Mouse (Mus musculus) adrenal gland, postnatal 14 days (tissue): ENCODE measurements at regions not wholly inside any gene's neighbourhood (a gene's known extent, or its start where the extent isn't known, plus 50 kb on each side); places are given as distances from the start of the nearest gene placed in this dataset.

ENCODE experiments used
- DNase-seq: peaks from one replicate; pipeline ENCODE4 v3.0.0; 2021; ENCODE audit warnings: mixed read lengths

GRCm38 (mm10) chr13:90493696-90494095, 404.3 kb upstream of the Xrcc4 start:
- no peak for DNase-seq

DNA sequence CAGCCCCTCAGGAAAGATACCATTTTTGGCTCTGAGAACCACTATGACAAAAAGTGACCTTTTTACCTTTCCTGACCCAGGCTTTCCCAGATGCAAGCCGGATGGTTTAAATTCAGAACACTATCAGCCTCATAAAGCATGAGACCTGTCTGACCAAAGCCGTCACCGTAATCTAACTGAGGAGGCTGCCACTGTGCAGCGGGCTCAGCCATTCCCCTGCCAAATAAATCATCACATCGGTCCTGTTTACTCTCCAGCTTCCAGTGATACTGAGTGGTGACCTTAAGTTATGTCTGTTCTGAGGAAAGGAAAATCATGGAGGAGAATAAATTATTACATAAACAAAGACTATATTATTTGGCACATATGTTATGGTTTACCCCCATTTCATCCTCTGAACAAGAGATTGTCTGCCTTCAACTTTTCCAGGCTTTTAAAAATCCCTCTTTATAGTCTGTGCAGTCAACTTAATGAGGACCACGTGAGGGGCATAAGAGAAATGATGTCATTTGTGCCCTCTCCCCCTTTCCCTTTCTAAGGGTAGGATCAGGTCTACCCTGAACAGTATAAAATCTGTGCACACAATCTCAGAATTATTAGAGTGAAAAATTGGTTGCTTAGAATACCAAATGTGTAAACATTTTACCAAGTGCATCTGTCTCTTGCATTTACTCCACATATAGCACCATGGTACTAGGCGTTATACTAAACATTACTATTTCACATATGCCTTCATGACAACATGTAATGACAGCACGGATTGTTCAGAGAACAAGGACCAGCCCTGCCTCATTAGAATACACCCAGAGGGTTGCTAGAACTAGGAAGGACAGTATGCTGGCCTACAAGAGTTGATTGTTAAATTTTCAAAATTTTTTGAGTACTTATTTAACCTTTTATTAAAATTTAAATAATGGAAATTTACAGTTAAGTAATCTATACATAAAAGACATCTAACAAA, 401.9 kb upstream of the Xrcc4 start:
- DNase-seq, result no peak

- no peak for DNase-seq
Observed at GRCm38 (mm10) chr13:90480484-90480883, 391.1 kb upstream of the Xrcc4 start.

DNA sequence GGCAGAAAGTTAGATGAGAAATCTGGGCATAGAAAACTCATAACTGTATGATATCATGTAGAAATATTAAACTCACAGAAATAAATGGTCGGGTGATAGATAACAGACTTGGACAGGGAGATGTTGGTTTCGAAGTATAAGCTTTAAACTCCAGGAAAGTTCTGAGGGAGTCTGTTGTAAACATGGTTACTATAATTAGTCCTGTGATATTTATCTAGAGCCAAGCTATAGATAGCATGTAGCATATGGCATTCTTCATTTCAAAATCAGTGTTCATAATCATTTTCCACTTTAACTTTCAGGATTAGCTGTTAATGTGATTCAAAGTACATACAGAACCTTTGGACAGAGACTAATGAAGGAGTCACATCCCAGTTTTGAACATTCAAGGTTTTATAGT, 387.5 kb upstream of the Xrcc4 start:
- DNase-seq, result no peak

DNA sequence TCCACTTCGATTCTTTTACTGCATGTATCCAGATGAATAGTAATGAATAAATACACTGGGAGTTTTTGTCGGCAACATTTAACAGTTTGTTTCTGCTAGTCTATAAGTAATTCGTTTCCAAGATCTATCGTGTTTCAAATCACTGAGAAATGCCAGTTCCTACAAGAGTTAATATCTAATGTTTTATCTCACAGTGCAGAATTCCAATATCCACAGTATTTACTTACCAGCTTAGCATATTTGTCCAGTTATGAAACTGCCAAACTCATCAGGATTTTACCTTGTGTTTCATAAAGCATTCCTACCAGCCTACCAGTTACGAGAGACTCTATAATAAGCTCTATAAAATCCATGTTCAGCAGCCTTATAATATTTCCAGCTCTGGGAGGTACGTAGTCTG, 385.1 kb upstream of the Xrcc4 start:
- DNase-seq, result no peak

DNA sequence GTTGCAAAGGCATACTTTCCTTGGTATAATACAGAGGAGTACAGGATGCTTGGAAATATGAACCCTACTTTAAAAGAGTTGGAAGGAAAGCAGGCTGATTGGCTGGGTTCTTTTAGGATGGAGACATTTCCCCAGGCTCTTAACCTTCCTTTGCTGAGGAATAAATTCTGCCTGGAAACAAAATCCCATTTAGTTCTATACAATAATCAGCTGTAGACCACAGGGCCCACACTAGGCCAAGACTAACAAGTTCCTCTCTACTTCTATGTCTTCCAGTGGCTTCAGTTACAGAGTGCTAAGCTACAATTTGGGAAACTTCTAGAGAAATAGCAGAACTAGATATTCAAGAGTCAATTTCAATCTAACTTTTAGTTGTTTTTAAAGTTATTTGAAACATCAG, 384.6 kb upstream of the Xrcc4 start:
- no peak for DNase-seq

DNA sequence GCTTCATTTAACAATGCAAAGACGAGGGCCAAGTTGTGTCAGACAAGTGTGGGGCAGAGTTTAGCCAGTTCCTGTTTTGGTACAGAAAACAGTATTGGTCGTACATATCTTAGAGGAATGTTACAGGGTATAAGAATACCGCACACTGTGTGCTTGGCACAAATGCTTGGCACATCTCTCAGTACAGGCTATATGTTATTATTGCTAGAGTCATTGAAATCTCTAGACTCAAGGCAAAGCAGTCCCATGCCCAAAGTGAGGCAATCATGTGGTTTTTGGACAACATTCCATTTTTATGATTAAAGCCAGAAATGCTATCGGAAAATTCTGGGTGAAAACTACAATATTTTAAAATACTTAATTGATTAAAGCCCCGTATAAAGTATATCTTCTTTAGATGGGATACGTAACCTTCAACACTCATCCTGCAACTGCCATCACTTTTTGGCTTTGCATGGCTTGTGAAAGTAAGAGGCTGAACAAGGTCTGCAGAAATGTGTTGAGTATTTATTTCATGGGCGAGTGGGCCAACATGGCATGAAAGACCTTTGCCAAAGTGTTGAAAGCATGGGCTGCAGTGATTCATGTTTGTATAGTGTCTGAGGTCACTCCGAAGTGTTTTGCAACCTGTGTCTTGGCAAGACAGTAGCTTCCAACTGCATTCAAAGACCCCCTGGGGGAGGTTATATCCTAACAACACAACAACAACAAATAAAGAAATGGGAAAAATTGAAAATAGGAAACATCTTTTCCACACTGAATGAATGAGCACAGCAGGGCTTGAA, 383.8 kb upstream of the Xrcc4 start:
- no peak for DNase-seq

- no peak for DNase-seq
Observed at GRCm38 (mm10) chr13:90466096-90466495, 376.7 kb upstream of the Xrcc4 start.

DNA sequence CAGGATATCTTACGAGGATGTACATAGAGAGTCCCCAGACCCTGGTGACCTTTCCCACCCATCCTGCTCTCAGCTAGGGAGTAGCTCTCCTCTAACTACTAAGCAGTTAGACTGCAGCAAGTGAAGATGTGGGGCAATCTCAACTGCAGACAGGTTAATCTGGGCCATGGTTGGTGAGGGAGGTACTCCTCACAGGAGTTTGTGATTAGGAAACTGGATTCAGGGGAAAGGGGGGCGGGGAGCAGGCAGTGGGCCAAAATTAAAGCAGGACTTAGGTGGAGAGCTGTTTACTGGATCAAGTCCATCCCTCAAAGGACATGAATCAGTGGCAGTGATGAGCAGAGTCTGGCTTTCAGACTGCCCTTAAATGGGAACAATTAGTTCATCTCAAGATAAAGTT, 374.6 kb upstream of the Xrcc4 start:
- peak; percentile 18 for DNase-seq

DNA sequence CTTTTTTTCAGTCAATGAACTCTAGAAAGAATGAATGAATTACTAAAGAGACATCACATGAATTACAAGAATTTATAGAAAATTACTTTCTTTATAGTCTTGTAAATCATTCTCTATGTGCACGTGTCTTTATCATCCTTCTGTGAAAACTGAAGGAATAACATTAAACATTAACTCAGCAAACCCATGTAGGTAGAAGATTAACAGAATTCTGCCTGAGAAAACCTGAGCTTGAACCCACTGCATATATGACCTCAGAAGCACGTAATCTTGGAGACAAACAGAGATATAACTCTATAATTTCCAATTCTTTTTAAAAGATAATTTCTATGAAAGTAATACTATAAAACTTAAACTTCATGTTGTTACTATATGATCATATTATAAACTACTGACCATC, 374.0 kb upstream of the Xrcc4 start:
- no peak for DNase-seq

DNA sequence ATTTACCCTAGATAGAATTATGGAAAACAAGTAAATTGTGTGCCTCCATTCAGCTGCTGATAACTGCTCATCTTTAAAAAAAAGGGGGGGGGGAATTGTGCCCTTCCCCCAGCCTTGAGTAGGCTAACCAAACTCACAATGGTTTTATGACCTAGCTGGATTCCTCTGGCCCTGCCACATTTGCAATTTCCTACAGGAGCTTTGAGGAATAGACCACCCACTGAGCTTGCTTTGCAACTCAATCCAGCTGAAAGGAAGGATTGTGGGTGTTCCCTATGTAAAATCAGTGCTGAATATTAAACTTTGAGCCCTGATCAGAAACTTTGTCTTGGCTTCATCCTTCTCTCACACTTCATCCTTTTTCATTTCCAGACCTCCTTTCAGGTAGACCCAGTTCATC, 365.2 kb upstream of the Xrcc4 start:
- no peak for DNase-seq

DNA sequence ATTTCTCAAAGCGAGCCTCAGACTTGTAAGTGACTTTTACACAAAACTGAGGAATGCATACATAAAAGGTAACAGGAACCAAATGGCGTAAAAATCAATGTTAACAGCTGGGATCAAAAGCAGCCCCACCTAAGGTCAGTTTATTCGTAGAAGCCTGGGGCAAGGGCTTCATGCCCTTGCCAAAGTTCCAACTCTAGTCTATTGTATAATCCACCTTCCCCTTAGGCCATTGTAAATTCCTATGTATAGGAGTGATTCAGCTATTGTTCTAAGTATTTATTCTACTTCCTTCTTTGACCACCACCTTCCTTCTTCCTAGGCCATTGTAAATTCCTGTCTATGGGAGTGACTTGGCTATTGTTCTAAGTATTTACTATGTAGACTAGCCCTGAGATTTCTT, 337.5 kb upstream of the Xrcc4 start:
- DNase-seq, result no peak

DNA sequence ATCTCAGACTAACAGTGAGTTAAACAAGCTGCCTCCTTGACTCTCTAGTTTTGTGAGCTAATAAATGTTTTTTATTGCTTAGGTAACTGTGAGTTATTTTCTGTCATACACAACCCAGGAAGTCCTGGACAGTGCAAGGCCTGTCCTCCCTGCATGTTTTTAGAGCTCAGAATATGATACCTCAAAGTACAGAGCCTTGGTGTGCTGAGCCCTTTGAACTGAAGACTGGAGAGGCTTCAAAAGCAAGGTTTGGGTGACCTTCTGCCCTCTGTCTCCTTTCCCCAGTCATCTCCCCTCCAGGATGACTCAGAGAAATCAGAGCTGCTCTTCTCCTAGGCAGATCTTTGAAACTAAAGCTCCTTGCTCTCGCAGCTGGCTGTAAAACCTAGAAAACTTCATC, 336.0 kb upstream of the Xrcc4 start:
- DNase-seq, result peak; percentile 6

DNA sequence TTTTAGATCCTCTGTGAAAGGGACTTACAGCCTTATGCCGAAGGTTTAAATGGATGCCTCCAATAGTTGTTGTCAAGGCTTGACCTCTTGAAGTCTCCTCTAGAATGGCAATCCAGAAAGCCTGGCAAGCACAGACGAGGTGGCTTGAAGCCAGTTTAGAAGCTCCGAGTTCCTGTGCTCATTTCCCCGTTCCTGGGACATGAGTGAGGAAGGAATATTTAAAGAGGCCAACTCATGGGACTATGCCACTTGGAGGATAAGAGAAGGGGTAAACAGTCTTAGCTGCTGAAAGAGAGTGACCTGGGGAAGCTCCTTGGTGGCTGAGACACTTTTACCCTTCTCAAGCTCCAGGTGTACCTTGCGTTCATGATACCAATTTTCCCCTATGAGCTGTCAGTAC, 335.1 kb upstream of the Xrcc4 start:
- DNase-seq, result no peak

DNA sequence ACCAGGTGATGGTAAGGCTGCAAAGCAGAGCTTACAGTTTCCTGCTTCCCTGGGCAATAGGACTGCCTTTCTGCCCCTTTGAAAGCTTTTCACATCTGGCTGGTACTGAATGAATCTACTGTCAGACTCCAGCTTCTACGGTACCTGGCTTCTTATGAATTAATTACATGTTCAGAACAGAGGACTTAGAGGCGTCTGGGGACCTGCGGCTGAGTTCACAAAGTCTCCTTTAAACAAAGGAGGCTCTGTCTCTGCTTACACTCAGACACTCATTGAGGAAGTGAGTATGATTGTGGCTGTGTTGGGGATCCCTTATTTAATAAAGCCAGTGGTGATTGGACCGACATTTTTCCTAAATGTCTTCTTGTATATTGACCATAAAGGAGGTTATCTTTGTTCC, 331.6 kb upstream of the Xrcc4 start:
- DNase-seq, result no peak

DNA sequence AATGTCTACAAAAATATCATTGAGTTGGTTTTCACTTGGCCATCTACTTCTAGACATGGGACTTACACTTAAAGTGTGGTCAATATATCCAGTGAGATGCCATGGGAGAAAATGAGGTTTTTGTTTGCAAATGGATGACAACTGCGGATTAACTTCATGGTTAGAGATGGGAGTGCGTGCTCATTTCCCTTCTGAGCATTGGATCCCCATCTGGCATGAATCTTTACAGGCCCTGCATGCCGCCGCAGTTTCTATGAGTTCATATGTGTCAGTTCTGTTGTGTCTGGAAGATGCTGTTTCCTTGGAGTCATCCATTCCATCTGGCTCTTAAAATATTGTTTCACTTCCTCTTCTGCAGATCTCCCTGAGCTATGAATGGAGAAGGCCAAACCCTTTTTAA, 315.0 kb upstream of the Xrcc4 start:
- no peak for DNase-seq

- DNase-seq, result no peak
Observed at GRCm38 (mm10) chr13:90402061-90402460, 312.7 kb upstream of the Xrcc4 start.

DNA sequence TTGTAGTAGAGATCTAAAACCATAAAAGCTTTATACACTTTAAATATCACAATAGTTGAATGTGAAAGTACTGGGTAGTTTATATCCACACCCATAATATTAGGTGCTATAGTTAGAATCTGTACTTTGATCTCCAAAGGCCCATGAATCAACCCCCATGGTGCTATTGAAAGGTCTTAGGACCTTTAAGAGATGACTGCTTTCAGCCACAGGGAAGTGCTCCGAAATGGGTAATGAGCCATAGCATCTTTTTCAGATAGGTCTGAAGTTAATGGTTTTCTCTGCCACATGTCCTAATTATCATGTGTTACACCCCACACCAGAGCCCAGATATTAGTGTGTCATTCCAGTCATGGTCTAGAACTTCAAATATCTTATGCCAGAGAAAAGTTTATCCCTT, 312.1 kb upstream of the Xrcc4 start:
- no peak for DNase-seq

DNA sequence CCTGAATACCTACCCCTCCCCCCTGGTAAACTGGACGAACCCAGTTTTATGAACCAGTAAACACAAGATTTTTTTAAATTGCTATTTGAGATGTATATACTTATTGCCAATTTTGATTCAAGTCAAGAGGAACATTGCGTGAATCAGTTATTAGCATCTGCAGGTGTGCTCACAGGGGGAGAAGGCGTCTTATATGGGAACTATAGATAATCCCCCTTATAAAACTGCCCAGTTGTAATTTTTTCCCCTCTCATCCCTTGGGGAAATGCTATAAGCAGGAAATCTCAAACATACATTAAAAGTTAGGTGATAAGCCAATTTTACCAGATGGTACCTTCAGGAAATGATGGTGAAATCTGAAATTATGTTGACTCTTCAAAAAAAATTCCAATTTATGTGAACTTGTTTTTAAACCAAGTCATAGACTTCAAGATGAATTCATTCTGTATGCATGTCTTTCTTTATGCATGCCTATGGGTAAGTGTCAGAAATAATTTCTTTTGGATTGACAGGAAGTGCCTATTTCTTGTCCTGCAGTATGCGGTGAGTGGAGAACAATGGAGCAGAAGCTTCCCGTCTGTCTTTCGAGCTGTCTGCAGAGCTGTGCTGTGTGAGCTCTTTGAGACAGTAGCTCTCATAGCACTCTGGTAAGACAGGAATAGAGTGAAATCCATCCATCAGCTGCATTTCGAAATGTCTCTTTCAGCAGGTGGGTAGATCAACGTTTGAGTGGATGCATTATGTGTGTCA, 306.0 kb upstream of the Xrcc4 start:
- no peak for DNase-seq

GRCm38 (mm10) chr13:90394815-90395241, 305.4 kb upstream of the Xrcc4 start:
- peak; percentile 27 for DNase-seq

DNA sequence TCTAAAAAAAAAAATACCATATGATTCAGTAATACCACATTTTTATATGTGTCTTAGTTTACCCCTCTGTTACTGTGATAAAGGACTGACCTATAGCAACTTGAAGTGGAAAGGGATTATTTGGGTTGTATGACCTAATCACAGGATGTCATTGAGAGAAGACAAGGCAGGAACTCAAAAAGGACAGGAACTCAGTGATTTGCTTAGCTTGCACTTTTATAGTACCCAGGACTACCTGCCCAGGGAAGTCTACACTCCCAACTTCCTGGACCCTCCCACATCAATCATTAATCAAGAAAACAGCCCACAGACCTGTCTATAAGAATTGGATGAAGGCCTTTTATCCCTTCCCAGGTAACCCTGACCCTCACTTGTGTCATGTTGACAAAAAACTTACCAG, 303.0 kb upstream of the Xrcc4 start:
- no peak for DNase-seq

DNA sequence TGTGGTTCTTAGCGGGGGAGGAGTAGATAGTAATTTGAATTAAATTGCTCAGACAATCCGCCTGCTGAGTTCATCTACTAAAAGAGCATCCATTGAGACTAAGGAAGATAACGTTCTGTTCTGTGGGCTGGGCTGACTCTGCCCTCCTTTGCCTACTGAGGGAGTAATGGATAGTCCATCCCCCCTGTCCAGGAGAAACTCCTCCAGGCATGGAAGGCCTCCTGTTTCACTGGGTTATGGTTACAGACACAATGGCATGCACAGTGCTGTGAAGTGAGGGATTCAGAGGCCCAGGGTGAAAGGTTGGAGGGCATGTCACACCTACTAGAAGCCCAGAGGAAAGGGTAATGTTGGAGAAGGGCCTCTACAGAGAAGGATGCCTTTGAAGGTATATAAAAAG, 287.2 kb upstream of the Xrcc4 start:
- DNase-seq, result no peak

- DNase-seq, result no peak
Observed at GRCm38 (mm10) chr13:90376207-90376606, 286.8 kb upstream of the Xrcc4 start.
